Mouse (Mus musculus) G1E (cell line): ENCODE results near the gene Sema3a. TPM values are rescaled to one million over a fixed set of nuclear protein-coding genes. Genes with fewer than 3 reads are reported as not detected.
"Not testable (repeated sequence)": the region's sequence is repeated elsewhere in the genome, so short reads cannot be mapped to it uniquely, and the experiment has no call there.

Experiments used
- ATAC-seq: 2 replicates; pipeline ENCODE4 v1.8.0; 2016; ENCODE audit warnings: mild to moderate bottlenecking; ENCODE audit not compliant: insufficient number of reproducible peaks, poor library complexity, low FRiP score, severe bottlenecking; ENCODE audit errors: extremely low read depth
- DNase-seq: peaks from one replicate; pipeline ENCODE4 v3.0.0; 2012; ENCODE audit warnings: low spot score
- H3K27me3 ChIP-seq: 2 replicates; pipeline ENCODE4 v1.6.1; 2012; ENCODE audit warnings: mild to moderate bottlenecking, low read length, inconsistent platforms; ENCODE audit not compliant: insufficient read depth
- H3K36me3 ChIP-seq: replicated peaks from 2 replicates; pipeline ENCODE3; 2012; ENCODE audit warnings: mild to moderate bottlenecking, inconsistent platforms
- H3K4me1 ChIP-seq: 2 replicates; pipeline ENCODE4 v1.6.1; 2012; ENCODE audit warnings: low read depth, low read length, inconsistent platforms, mixed read lengths; ENCODE audit not compliant: insufficient read depth
- H3K4me3 ChIP-seq: 2 replicates; pipeline ENCODE4 v1.5.1; 2012; ENCODE audit warnings: low read depth, mild to moderate bottlenecking, inconsistent platforms, low read length, moderate library complexity, mixed read lengths
- H3K9me3 ChIP-seq: replicated peaks from 2 replicates; pipeline ENCODE4 v1.6.1; 2012; ENCODE audit warnings: inconsistent platforms
- CTCF ChIP-seq: IDR thresholded peaks from 2 replicates; pipeline ENCODE4 v1.5.1; 2012; ENCODE audit warnings: low read depth, low read length, inconsistent platforms, mixed read lengths
- GATA1 ChIP-seq: IDR thresholded peaks from 2 replicates; pipeline ENCODE4 v1.6.1; 2012; ENCODE audit warnings: borderline replicate concordance, low read length, inconsistent platforms, mixed read lengths
- GATA2 ChIP-seq: IDR thresholded peaks from 2 replicates; pipeline ENCODE4 v1.6.1; 2012; ENCODE audit warnings: low read depth, low read length, inconsistent platforms, borderline replicate concordance
- POLR2AphosphoS5 ChIP-seq: IDR thresholded peaks from 2 replicates; pipeline ENCODE4 v1.6.1; 2012; ENCODE audit warnings: low read depth, low read length, inconsistent platforms; ENCODE audit not compliant: insufficient replicate concordance
- TAL1 ChIP-seq: conservative IDR thresholded peaks from 2 replicates; pipeline ENCODE4 v1.6.1; 2012; ENCODE audit warnings: low read depth, low read length, inconsistent platforms, mixed read lengths
- polyA plus RNA-seq: library from polyadenylated mRNA; stranded (reverse); fragments of >175 nt; gene quantifications from 2 replicates; pipeline ENCODE4 v1.2.3, GENCODE M21; 2012
- total RNA-seq, 2 experiments: library from RNA; stranded (forward) in 1 of 2; stranded (reverse) in 1 of 2; fragments of 200-1000 nt in 1 of 2; fragments of >200 nt in 1 of 2; fragmentation: Nextera tagmentation in 1 of 2; gene quantifications; 2 replicates each; pipeline ENCODE4 v1.2.3; 2014 to 2017

Sema3a gene
- total and polyA plus RNA-seq, 3 experiments, result 0.38 TPM; not detected in 2

DNA sequence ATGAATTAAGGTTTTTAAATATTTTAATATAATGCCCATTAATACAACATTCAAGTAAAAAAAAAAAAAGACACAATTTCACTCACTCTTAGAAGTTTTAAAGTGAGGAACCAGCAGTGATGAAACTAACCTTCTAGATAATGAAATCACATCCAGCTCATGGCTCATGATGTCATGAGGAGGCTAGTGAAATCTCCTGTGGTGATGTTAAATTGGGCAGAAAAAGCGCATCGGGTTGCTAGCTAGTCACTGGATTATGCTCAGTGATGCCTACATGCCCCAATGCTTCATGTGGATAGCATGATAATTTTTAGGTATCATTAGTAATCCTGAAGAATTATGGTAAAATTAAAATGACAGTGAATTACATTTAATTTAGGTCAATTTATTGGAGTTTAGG is 453.9 kb downstream of the Sema3a start:
- DNase-seq (no peak), ATAC-seq (no peak)
- Histone ChIP-seq H3K4me1 (no peaks in the 10 kb centered on the region), H3K36me3 (no peaks in the 10 kb centered on the region), H3K27me3 (no peaks in the 10 kb centered on the region), H3K9me3 (no peaks in the 10 kb centered on the region), H3K4me3 (no peak overlapping the region)
- TF ChIP-seq POLR2AphosphoS5 (no peak), TAL1 (no peak), GATA2 (no peak), CTCF (no peak), GATA1 (no peak)

GRCm38 (mm10) chr5:13585559-13586207 is 460.5 kb downstream of the Sema3a start:
- ATAC-seq (no peak), DNase-seq (no peak)
- no peaks in the 10 kb centered on the region for H3K4me1 ChIP-seq
- no peaks in the 10 kb centered on the region for H3K36me3 ChIP-seq
- no peak overlapping the region for H3K4me3 ChIP-seq
- TF ChIP-seq POLR2AphosphoS5 (no peak), GATA2 (no peak), GATA1 (no peak), TAL1 (no peak), CTCF (no peak)
- no peaks in the 10 kb centered on the region for H3K27me3 ChIP-seq
- no peaks in the 10 kb centered on the region for H3K9me3 ChIP-seq

GRCm38 (mm10) chr5:13594422-13594821 is 469.2 kb downstream of the Sema3a start:
- TF ChIP-seq TAL1 (no peak), CTCF (no peak), GATA2 (no peak), POLR2AphosphoS5 (no peak), GATA1 (no peak)
- no peaks in the 10 kb centered on the region for H3K36me3 ChIP-seq
- no peaks in the 10 kb centered on the region for H3K27me3 ChIP-seq
- no peaks in the 10 kb centered on the region for H3K9me3 ChIP-seq
- no peak for DNase-seq
- ATAC-seq, result no peak
- no peaks in the 10 kb centered on the region for H3K4me1 ChIP-seq
- no peak overlapping the region for H3K4me3 ChIP-seq

- no peak for TF ChIP-seq CTCF
- TF ChIP-seq POLR2AphosphoS5, result no peak
- TF ChIP-seq GATA1, result no peak
- TF ChIP-seq GATA2, result no peak
- no peak for TF ChIP-seq TAL1
- ATAC-seq, result no peak
- DNase-seq, result no peak
- Histone ChIP-seq H3K4me1 (no peaks in the 10 kb centered on the region), H3K9me3 (no peaks in the 10 kb centered on the region), H3K4me3 (no peak overlapping the region), H3K27me3 (no peaks in the 10 kb centered on the region), H3K36me3 (no peaks in the 10 kb centered on the region)
Observed at GRCm38 (mm10) chr5:13611631-13612030, 486.4 kb downstream of the Sema3a start.

- Histone ChIP-seq H3K36me3 (no peaks in the 10 kb centered on the region), H3K4me1 (no peaks in the 10 kb centered on the region), H3K9me3 (no peaks in the 10 kb centered on the region), H3K4me3 (no peak overlapping the region), H3K27me3 (no peaks in the 10 kb centered on the region)
- ATAC-seq (no peak), DNase-seq (no peak)
- TF ChIP-seq CTCF, result no peak
- TF ChIP-seq TAL1, result no peak
- TF ChIP-seq POLR2AphosphoS5, result no peak
Observed at GRCm38 (mm10) chr5:13612088-13612487, 486.9 kb downstream of the Sema3a start.

DNA sequence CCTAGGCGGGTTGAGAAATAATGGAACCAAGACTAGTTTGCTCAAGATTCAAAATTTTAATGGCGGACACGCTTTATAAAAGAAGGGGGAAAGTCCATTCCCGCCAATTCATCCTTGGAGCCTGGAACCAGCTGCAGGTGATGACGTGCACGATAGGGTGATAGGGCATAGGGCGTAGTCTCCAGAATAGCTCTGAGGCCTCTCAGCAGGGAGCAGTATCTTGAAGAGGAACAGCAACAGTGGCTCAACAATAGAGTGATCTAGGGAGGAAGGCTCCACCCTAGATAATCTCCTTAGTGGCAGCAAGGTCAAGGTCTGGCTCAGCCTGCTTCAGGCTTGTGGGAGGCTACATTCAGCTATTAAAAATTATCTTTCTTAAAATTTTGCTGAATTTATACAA is 489.4 kb downstream of the Sema3a start:
- DNase-seq, ATAC-seq: not testable (repeated sequence)

GRCm38 (mm10) chr5:13615907-13616306 is 490.7 kb downstream of the Sema3a start:
- Histone ChIP-seq H3K36me3 (no peaks in the 10 kb centered on the region), H3K4me3 (no peak overlapping the region), H3K4me1 (no peaks in the 10 kb centered on the region), H3K27me3 (no peaks in the 10 kb centered on the region), H3K9me3 (no peaks in the 10 kb centered on the region)
- DNase-seq (no peak), ATAC-seq (no peak)
- TF ChIP-seq GATA1, result no peak
- no peak for TF ChIP-seq TAL1
- TF ChIP-seq POLR2AphosphoS5, result no peak
- TF ChIP-seq GATA2, result no peak
- no peak for TF ChIP-seq CTCF

More for the DNA sequence above, 489.4 kb downstream of the Sema3a start:
- not testable (repeated sequence) for H3K9me3 ChIP-seq, H3K27me3 ChIP-seq, H3K4me1 ChIP-seq, H3K36me3 ChIP-seq, H3K4me3 ChIP-seq
